21 mouse cellular contexts compared by ENCODE assay signal in the genomic region with DNA sequence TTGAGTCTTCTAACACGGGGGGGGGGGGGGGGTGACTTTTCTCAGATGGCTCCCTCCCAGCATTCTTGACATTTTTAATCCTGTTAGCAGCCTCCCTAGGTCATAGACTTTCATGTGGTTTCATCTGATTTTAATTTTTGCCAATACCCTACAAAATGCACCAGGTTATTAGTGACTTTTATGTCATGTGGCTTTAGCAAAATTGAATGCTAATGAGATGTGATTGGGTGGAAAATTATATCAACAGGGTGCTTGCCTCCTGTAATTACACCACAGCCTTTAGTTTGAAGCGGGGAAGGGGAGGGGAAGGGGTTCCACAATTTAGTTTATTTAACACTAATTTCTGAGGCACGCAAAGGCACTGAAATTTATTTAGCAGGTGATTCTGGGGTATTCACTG.
DNase-seq lines count a peak whose midpoint lies in the region; ATAC-seq and TF ChIP-seq lines count a peak whose summit lies in the region.
"Had no signal": no experiment of that assay in that cellular context is flagged by ENCODE, and none has a peak within 500 bp of the region (broad histone marks: within the 10 kb centered on the region; RNA-seq: fewer than 3 reads in every experiment).

No protein-coding gene starts in this region.

- no peaks in the 10 kb centered on the region for H3K9me3 ChIP-seq in forebrain, embryonic 14.5 days (replicated peaks; ENCODE audit: control insufficient read depth, low read length)
- no peaks in the 10 kb centered on the region for H3K9me3 ChIP-seq in forebrain, postnatal 0 days (ENCODE audit: low read length)
- H3K9me3 ChIP-seq: forebrain, embryonic 10.5 days; hindbrain, embryonic 13.5 days had no signal

- DNase-seq in cerebellum, postnatal 10 days: peak; percentile 42 to 54
- DNase-seq in cerebellum, adult 9-10 months: no peak
- peak; percentile 3 for DNase-seq in forebrain, embryonic 14.5 days (ENCODE audit: low spot score)
- no peak for DNase-seq in forebrain, postnatal 0 days
- DNase-seq in Muller cell, postnatal 12 days (ENCODE audit: inconsistent ontology term): peak; percentile 58
- peak; percentile 25 for DNase-seq in retina, postnatal 1 day
- no peak for DNase-seq in layer of hippocampus, adult 9-10 months (ENCODE audit: low spot score)
- DNase-seq: adrenal gland, postnatal 10 days; adrenal gland, postnatal 36 days; cerebellum, adult 11 months; cerebellum, adult 2 months; gastrocnemius, adult 2 months; gastrocnemius, postnatal 14 days; heart, adult 11 months had no signal

- no peak overlapping the region for H3K4me3 ChIP-seq in forebrain, embryonic 14.5 days (ENCODE audit: low read depth, low read length)
- no peak overlapping the region for H3K4me3 ChIP-seq in forebrain, postnatal 0 days (ENCODE audit: low read depth, low read length)
- H3K4me3 ChIP-seq: forebrain, embryonic 10.5 days; gastrocnemius, adult 2 months; hindbrain, embryonic 13.5 days had no signal

- WGBS in forebrain, embryonic 14.5 days: 38% methylated on average over 3 of the region's 3 CpGs
- WGBS in forebrain, postnatal 0 days: 25% methylated on average over 3 of the region's 3 CpGs

- H3K4me1 ChIP-seq in forebrain, embryonic 14.5 days (ENCODE audit: control insufficient read depth, insufficient read depth, low read length): no peaks in the 10 kb centered on the region
- no peaks in the 10 kb centered on the region for H3K4me1 ChIP-seq in forebrain, postnatal 0 days (ENCODE audit: insufficient read depth)
- H3K4me1 ChIP-seq: forebrain, embryonic 10.5 days; hindbrain, embryonic 13.5 days had no signal

- TF ChIP-seq CTCF in forebrain, postnatal 0 days (IDR thresholded peaks at IDR 0.05; ENCODE audit: low read depth): no peak

- no peaks in the 10 kb centered on the region for H3K36me3 ChIP-seq in forebrain, embryonic 14.5 days (ENCODE audit: control insufficient read depth, insufficient read depth, low read length)
- no peaks in the 10 kb centered on the region for H3K36me3 ChIP-seq in forebrain, postnatal 0 days (ENCODE audit: insufficient read depth)
- H3K36me3 ChIP-seq: forebrain, embryonic 10.5 days; hindbrain, embryonic 13.5 days had no signal

- no peaks in the 10 kb centered on the region for H3K27me3 ChIP-seq in forebrain, embryonic 14.5 days (replicated peaks; ENCODE audit: control insufficient read depth, insufficient read depth, low read length)
- no peaks in the 10 kb centered on the region for H3K27me3 ChIP-seq in forebrain, postnatal 0 days (ENCODE audit: insufficient read depth, low read length)
- H3K27me3 ChIP-seq: hindbrain, embryonic 13.5 days; Patski had no signal

- no peak for ATAC-seq in forebrain, embryonic 14.5 days
- no peak for ATAC-seq in forebrain, postnatal 0 days
- ATAC-seq: hindbrain, embryonic 16.5 days; inflammation-experienced regulatory T-cells, adult 6 months; intestine, embryonic 16.5 days; Patski had no signal

- H3K9ac ChIP-seq in forebrain, embryonic 14.5 days (ENCODE audit: low read length): no peak overlapping the region
- no peak overlapping the region for H3K9ac ChIP-seq in forebrain, postnatal 0 days
- H3K9ac ChIP-seq: hindbrain, embryonic 13.5 days had no signal

- no peak overlapping the region for H3K27ac ChIP-seq in forebrain, embryonic 14.5 days (ENCODE audit: low read depth, low read length)
- H3K27ac ChIP-seq in forebrain, postnatal 0 days (ENCODE audit: low read depth, low read length): no peak overlapping the region
- H3K27ac ChIP-seq: forebrain, embryonic 10.5 days; gastrocnemius, adult 2 months; hindbrain, embryonic 13.5 days had no signal

- H3K4me2 ChIP-seq in forebrain, embryonic 14.5 days (ENCODE audit: low read length): no peak overlapping the region
- no peak overlapping the region for H3K4me2 ChIP-seq in forebrain, postnatal 0 days (ENCODE audit: low read depth)
- H3K4me2 ChIP-seq: heart, embryonic 11.5 days; hindbrain, embryonic 13.5 days had no signal

Comparison
In these comparisons a context has a peak if more than half of its experiments do, and no peak if none do; other contexts are left out.
1. DNase-seq: peak in cerebellum, postnatal 10 days (2 of 2), forebrain, embryonic 14.5 days (single experiment), Muller cell, postnatal 12 days (single experiment) and retina, postnatal 1 day (single experiment); none in cerebellum, adult 9-10 months (single experiment), forebrain, postnatal 0 days (single experiment) and layer of hippocampus, adult 9-10 months (single experiment).